Mouse (Mus musculus) adrenal gland, adult 8-10 months (tissue): Measurements from ENCODE around the gene Rora. TPM values are rescaled to one million over a fixed set of nuclear protein-coding genes. Genes with fewer than 3 reads are reported as not detected.

Experiments
- DNase-seq: peaks from one replicate; pipeline ENCODE4 v3.0.0; 2022
- total RNA-seq, 4 experiments: library from RNA; stranded (reverse); gene quantifications; 2 replicates each; pipeline ENCODE4 v1.2.4; 2022

Gene Rora
- total RNA-seq, 4 experiments from 2014 or later: 72.5 to 179 (median 108) TPM

GRCm38 (mm10) chr9:69237316-69237715, 583.7 kb downstream of the Rora start:
- DNase-seq: peak; percentile 37

- no peak for DNase-seq
These were observed 589.0 kb downstream of the Rora start for GRCm38 (mm10) chr9:69242538-69242937.

GRCm38 (mm10) chr9:69243626-69244025, 590.0 kb downstream of the Rora start:
- no peak for DNase-seq

- no peak for DNase-seq
These were observed 592.6 kb downstream of the Rora start for GRCm38 (mm10) chr9:69246225-69246624.

- DNase-seq: no peak
These were observed 596.0 kb downstream of the Rora start for GRCm38 (mm10) chr9:69249586-69249985.

GRCm38 (mm10) chr9:69250326-69250725, 596.7 kb downstream of the Rora start:
- no peak for DNase-seq

GRCm38 (mm10) chr9:69258506-69258905, 604.9 kb downstream of the Rora start:
- no peak for DNase-seq

GRCm38 (mm10) chr9:69259382-69259781, 605.8 kb downstream of the Rora start:
- DNase-seq: peak; percentile 89

- DNase-seq: no peak
These were observed 611.6 kb downstream of the Rora start for GRCm38 (mm10) chr9:69265151-69265550.

- DNase-seq: no peak
These were observed 616.8 kb downstream of the Rora start for GRCm38 (mm10) chr9:69270374-69270773.

- no peak for DNase-seq
These were observed 617.3 kb downstream of the Rora start for GRCm38 (mm10) chr9:69270931-69271330.

- DNase-seq: no peak
These were observed 619.3 kb downstream of the Rora start for GRCm38 (mm10) chr9:69272884-69273283.

- no peak for DNase-seq
These were observed 621.3 kb downstream of the Rora start for GRCm38 (mm10) chr9:69274766-69275485.

- DNase-seq: no peak
These were observed 623.7 kb downstream of the Rora start for GRCm38 (mm10) chr9:69277256-69277655.

GRCm38 (mm10) chr9:69285011-69285410, 631.4 kb downstream of the Rora start:
- no peak for DNase-seq

- no peak for DNase-seq
These were observed 634.5 kb downstream of the Rora start for GRCm38 (mm10) chr9:69288113-69288512.

GRCm38 (mm10) chr9:69288586-69288985, 635.0 kb downstream of the Rora start:
- no peak for DNase-seq

- DNase-seq: peak; percentile 90
These were observed 635.8 kb downstream of the Rora start for GRCm38 (mm10) chr9:69289056-69290017.

- no peak for DNase-seq
These were observed 636.7 kb downstream of the Rora start for GRCm38 (mm10) chr9:69290018-69290880.

- DNase-seq: no peak
These were observed 637.4 kb downstream of the Rora start for GRCm38 (mm10) chr9:69290881-69291450.

- DNase-seq: no peak
These were observed 637.9 kb downstream of the Rora start for GRCm38 (mm10) chr9:69291451-69291850.

GRCm38 (mm10) chr9:69292353-69292752, 638.8 kb downstream of the Rora start:
- no peak for DNase-seq
